Mouse (Mus musculus): ENCODE measurements around the gene Mical3. TPM values are rescaled to one million over a fixed set of nuclear protein-coding genes. Genes with fewer than 3 reads are reported as not detected.

Mical3 gene
- polyA plus RNA-seq, 1 experiment from 2014 or later: 18.7 TPM

DNA sequence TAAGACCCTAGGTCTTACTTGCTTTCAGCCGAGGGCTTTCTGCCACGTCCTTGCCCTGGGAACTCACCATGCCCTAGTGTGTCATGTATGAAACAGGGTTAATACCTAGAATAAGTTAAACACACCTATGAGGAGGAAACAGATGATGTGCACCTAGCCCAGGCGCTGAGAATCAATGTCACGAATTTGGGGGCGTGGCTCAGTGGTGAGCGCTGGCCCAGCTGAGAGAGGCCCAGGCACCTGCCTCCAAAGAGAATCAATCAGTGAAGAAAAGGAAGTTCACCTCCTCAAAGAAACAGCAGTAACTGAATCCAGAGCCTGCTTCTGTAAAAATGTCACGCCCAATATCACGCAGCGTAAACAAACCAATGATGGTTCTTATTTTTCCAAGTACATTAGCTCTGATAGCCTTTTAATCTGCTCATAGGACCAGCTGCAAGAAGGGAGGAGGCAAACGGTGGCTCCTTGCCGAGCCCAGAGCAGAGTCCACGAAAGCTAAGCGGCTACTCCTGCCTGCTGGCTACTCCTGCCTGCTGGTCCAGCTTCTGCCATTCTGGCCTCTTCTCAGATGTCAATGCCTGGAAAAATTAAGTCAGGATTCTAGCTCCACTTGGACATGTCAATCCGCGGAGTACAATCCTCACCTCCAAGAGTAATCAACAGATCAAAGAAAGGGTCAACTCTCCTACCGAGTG is 23.9 kb downstream of the Mical3 start:
- H3K4me2 ChIP-seq (replicated peaks): no peak overlapping the region
- H3K4me3 ChIP-seq: no peak overlapping the region
- H3K27ac ChIP-seq (replicated peaks): no peak overlapping the region
- H3K4me1 ChIP-seq: peaks cover 29% of the 10 kb centered on the region
- 91% methylated on average over 16 of the region's 16 CpGs for WGBS
- no peaks in the 10 kb centered on the region; the same call in 1 of the 2 replicates for H3K36me3 ChIP-seq
- H3K9ac ChIP-seq (replicated peaks): no peak overlapping the region
- H3K27me3 ChIP-seq: no peaks in the 10 kb centered on the region
- H3K9me3 ChIP-seq: no peaks in the 10 kb centered on the region
- no peak for ATAC-seq (ENCODE audit: low FRiP score, low read depth)

DNA sequence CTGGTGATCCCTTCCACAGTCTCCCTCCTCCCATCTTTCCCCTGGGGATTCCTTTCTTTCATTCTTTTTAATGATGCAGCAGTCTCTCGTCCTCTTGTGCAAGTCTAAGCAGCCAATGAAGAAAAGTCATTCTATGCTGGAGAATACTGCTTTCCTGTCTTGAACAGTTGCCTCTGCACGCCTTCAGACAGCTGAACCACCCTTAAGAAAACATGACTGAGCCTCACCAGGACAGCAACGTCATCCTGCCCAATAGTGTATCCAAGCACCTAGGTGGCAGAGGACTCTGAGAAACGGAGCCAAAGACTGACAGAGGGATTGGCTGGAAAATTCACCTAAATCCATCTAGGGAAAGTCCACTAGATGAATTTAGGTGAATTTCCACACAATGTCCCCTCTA is 25.1 kb downstream of the Mical3 start:
- Histone ChIP-seq H3K4me1 (peaks cover 22% of the 10 kb centered on the region), H3K27me3 (no peaks in the 10 kb centered on the region), H3K27ac (replicated peaks) (no peak overlapping the region), H3K9me3 (no peaks in the 10 kb centered on the region), H3K4me3 (no peak overlapping the region), H3K4me2 (replicated peaks) (no peak overlapping the region), H3K9ac (replicated peaks) (no peak overlapping the region), H3K36me3 (no peaks in the 10 kb centered on the region; the same call in 1 of the 2 replicates)
- no peak for ATAC-seq (ENCODE audit: low FRiP score, low read depth)
- 57% methylated on average over 4 of the region's 4 CpGs for WGBS

- H3K9me3 ChIP-seq: no peaks in the 10 kb centered on the region
- no peaks in the 10 kb centered on the region; the same call in 1 of the 2 replicates for H3K36me3 ChIP-seq
- H3K4me3 ChIP-seq: no peak overlapping the region
- H3K9ac ChIP-seq (replicated peaks): no peak overlapping the region
- no peaks in the 10 kb centered on the region for H3K27me3 ChIP-seq
- H3K27ac ChIP-seq (replicated peaks): no peak overlapping the region
- no peak for ATAC-seq (ENCODE audit: low FRiP score, low read depth)
- H3K4me1 ChIP-seq: peaks cover 23% of the 10 kb centered on the region
- no peak overlapping the region for H3K4me2 ChIP-seq (replicated peaks)
- 91% methylated on average over 14 of the region's 14 CpGs for WGBS
These were observed 27.2 kb downstream of the Mical3 start for GRCm38 (mm10) chr6:121103406-121104171.

DNA sequence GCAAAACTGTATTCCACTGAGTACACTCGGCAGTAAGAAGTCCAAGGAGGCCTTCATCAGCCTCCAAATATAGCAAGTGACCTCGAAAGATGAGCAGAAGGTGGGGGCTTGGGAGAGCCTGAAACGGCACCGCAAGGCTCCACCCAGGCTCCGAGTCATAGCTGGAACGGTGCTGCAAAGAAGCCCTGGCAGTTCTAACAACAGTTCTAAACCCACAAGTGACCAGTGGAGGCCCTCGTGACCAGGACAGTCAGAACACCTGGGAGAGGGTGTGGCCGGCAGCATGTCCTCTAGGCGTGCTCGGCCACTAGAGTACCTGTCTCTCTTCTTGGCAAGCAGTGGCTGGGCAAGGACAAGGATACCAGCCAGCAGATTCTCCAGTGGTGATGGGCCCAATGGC is 27.9 kb downstream of the Mical3 start:
- no peak for ATAC-seq (ENCODE audit: low FRiP score, low read depth)
- no peaks in the 10 kb centered on the region for H3K27me3 ChIP-seq
- H3K4me2 ChIP-seq (replicated peaks): no peak overlapping the region
- 88% methylated on average over 10 of the region's 10 CpGs for WGBS
- H3K9ac ChIP-seq (replicated peaks): no peak overlapping the region
- H3K4me3 ChIP-seq: no peak overlapping the region
- H3K9me3 ChIP-seq: no peaks in the 10 kb centered on the region
- no peak overlapping the region for H3K27ac ChIP-seq (replicated peaks)
- H3K36me3 ChIP-seq: no peaks in the 10 kb centered on the region; the same call in 1 of the 2 replicates
- peaks cover 25% of the 10 kb centered on the region for H3K4me1 ChIP-seq

GRCm38 (mm10) chr6:121102084-121102483 is 28.7 kb downstream of the Mical3 start:
- Histone ChIP-seq H3K4me2 (replicated peaks) (no peak overlapping the region), H3K36me3 (no peaks in the 10 kb centered on the region), H3K4me3 (no peak overlapping the region), H3K27ac (replicated peaks) (no peak overlapping the region), H3K9ac (replicated peaks) (no peak overlapping the region), H3K9me3 (no peaks in the 10 kb centered on the region), H3K27me3 (no peaks in the 10 kb centered on the region), H3K4me1 (peaks cover 30% of the 10 kb centered on the region)
- no peak for ATAC-seq (ENCODE audit: low FRiP score, low read depth)
- 84% methylated on average over 2 of the region's 2 CpGs for WGBS

DNA sequence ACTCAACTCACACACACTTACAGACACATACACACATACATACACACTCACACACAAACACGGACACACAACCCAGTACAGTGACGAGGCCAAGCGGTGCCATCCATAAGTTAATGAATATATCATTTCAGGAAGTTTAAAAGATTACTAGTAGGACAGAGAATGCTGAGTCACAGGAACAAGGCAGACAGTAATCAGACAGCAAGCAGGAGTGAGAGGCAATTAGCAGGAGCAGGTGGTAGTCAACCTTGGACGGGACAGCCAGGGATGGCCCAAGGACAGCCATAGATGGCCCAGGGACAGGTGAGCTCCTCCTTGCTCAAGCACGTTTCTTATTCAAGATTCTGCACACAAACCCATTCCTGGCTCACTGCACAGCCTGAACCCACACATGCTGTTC is 29.6 kb downstream of the Mical3 start:
- H3K4me2 ChIP-seq (replicated peaks): no peak overlapping the region
- H3K9ac ChIP-seq (replicated peaks): no peak overlapping the region
- no peak overlapping the region for H3K4me3 ChIP-seq
- H3K4me1 ChIP-seq: peaks cover 31% of the 10 kb centered on the region
- no peaks in the 10 kb centered on the region for H3K9me3 ChIP-seq
- H3K27ac ChIP-seq (replicated peaks): no peak overlapping the region
- H3K27me3 ChIP-seq: no peaks in the 10 kb centered on the region
- no peaks in the 10 kb centered on the region for H3K36me3 ChIP-seq
- WGBS: 94% methylated on average over 5 of the region's 5 CpGs
- ATAC-seq (ENCODE audit: low FRiP score, low read depth): no peak

- H3K36me3 ChIP-seq: no peaks in the 10 kb centered on the region
- peaks cover 21% of the 10 kb centered on the region for H3K4me1 ChIP-seq
- H3K27me3 ChIP-seq: no peaks in the 10 kb centered on the region
- no peak overlapping the region for H3K27ac ChIP-seq (replicated peaks)
- no peaks in the 10 kb centered on the region for H3K9me3 ChIP-seq
- H3K9ac ChIP-seq (replicated peaks): no peak overlapping the region
- WGBS: 89% methylated on average over 7 of the region's 7 CpGs
- H3K4me3 ChIP-seq: no peak overlapping the region
- no peak for ATAC-seq (ENCODE audit: low FRiP score, low read depth)
- H3K4me2 ChIP-seq (replicated peaks): no peak overlapping the region
These were observed 31.0 kb downstream of the Mical3 start for GRCm38 (mm10) chr6:121099831-121100230.

DNA sequence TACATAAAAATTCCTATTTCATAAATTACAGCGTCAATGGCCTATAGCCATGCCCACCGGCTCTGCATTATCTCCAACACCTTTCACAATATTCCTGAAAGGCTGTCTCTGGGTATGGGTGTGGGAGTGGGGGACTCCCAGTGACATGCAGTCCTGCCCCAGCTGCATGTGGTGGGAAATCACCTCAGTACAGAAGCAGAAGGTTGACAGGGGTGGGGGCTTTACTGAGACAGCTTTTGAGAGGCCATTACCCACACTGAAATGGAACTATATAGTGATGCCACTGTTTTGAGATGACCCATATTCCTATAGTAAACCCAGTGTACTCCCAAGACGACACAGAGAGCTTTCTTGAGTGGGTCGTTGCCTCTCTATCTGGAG is 31.6 kb downstream of the Mical3 start:
- no peak overlapping the region for H3K9ac ChIP-seq (replicated peaks)
- no peaks in the 10 kb centered on the region for H3K9me3 ChIP-seq
- H3K36me3 ChIP-seq: no peaks in the 10 kb centered on the region
- WGBS: 84% methylated on average over 4 of the region's 4 CpGs
- H3K4me3 ChIP-seq: no peak overlapping the region
- no peaks in the 10 kb centered on the region for H3K27me3 ChIP-seq
- H3K4me2 ChIP-seq (replicated peaks): no peak overlapping the region
- H3K4me1 ChIP-seq: peaks cover 21% of the 10 kb centered on the region
- no peak for ATAC-seq (ENCODE audit: low FRiP score, low read depth)
- H3K27ac ChIP-seq (replicated peaks): no peak overlapping the region

DNA sequence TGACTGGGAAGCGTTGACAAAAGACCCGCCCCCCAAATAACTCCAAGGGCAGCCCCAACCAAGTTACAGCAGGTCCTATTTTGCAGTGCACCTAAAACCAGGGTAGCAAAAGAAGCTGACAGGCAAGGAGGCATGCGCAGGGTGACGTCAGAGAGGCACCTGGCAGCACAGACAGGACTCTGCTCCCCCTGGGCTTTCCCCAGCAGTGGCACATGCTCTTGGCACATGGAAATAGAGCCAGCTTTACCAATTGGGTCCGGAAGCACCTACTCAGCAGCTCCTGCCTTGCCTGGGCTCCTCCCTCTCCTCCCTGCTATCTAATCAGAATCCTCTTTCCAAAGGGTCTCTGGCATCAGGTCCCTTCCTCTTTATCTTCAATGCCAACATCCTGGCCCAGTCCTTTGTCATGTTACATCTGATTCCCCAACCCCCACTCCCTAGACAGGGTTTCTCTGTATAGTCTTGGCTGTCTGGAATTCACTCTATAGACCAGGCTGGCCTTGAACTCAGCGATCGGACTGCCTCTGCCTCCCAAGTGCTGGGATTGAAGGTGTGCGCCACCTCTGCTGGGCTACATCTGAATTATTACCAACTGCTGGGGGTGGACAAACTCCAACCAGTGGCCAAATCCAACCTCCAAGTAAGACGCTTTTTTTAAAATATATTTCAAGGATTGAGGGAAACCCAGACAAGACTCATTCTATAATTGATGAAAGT is 32.1 kb downstream of the Mical3 start:
- H3K4me3 ChIP-seq: no peak overlapping the region
- no peak overlapping the region for H3K27ac ChIP-seq (replicated peaks)
- ATAC-seq (ENCODE audit: low FRiP score, low read depth): no peak
- no peak overlapping the region for H3K4me2 ChIP-seq (replicated peaks)
- no peak overlapping the region for H3K9ac ChIP-seq (replicated peaks)
- 88% methylated on average over 9 of the region's 9 CpGs for WGBS
- no peaks in the 10 kb centered on the region for H3K27me3 ChIP-seq
- H3K36me3 ChIP-seq: no peaks in the 10 kb centered on the region
- H3K9me3 ChIP-seq: no peaks in the 10 kb centered on the region
- H3K4me1 ChIP-seq: peaks cover 21% of the 10 kb centered on the region

DNA sequence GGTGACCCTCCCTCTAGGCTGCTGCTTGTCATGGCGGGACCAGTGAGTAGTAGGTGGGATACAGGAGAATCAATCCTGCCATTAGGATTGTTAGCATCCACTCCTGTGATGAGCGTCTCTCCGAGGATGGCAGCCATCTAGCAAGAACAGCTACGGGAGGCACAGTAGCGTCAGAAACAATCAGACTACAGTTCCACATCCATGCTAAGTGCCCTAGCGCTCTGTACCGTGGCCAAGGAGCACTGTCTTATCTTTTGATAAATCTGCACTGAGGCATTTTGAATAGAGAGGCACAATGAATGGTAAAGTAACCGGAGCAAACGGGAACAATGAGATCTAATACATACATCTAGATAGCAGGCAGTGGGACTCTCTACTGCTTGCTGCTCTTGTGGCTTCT is 32.7 kb downstream of the Mical3 start:
- Histone ChIP-seq H3K27ac (replicated peaks) (no peak overlapping the region), H3K4me3 (no peak overlapping the region), H3K4me1 (peaks cover 21% of the 10 kb centered on the region), H3K36me3 (0 out of 2 replicates have a peak, but pooled peaks cover under 1% of the 10 kb centered on the region), H3K27me3 (no peaks in the 10 kb centered on the region), H3K4me2 (replicated peaks) (no peak overlapping the region), H3K9ac (replicated peaks) (no peak overlapping the region), H3K9me3 (no peaks in the 10 kb centered on the region)
- WGBS: 73% methylated on average over 9 of the region's 9 CpGs
- no peak for ATAC-seq (ENCODE audit: low FRiP score, low read depth)

GRCm38 (mm10) chr6:121096862-121097261 is 33.9 kb downstream of the Mical3 start:
- WGBS: 92% methylated on average over 8 of the region's 8 CpGs
- H3K27me3 ChIP-seq: no peaks in the 10 kb centered on the region
- H3K9ac ChIP-seq (replicated peaks): no peak overlapping the region
- no peak overlapping the region for H3K27ac ChIP-seq (replicated peaks)
- no peak overlapping the region for H3K4me2 ChIP-seq (replicated peaks)
- 0 out of 2 replicates have a peak, but pooled peaks cover 4% of the 10 kb centered on the region for H3K36me3 ChIP-seq
- H3K4me3 ChIP-seq: no peak overlapping the region
- peaks cover 21% of the 10 kb centered on the region for H3K4me1 ChIP-seq
- no peaks in the 10 kb centered on the region for H3K9me3 ChIP-seq
- no peak for ATAC-seq (ENCODE audit: low FRiP score, low read depth)

- Histone ChIP-seq H3K9ac (replicated peaks) (no peak overlapping the region), H3K27me3 (no peaks in the 10 kb centered on the region), H3K4me2 (replicated peaks) (no peak overlapping the region), H3K4me3 (no peak overlapping the region), H3K9me3 (no peaks in the 10 kb centered on the region), H3K4me1 (peaks cover 21% of the 10 kb centered on the region), H3K27ac (replicated peaks) (no peak overlapping the region), H3K36me3 (0 out of 2 replicates have a peak, but pooled peaks cover 4% of the 10 kb centered on the region)
- ATAC-seq (ENCODE audit: low FRiP score, low read depth): no peak
- WGBS: 90% methylated on average over 8 of the region's 8 CpGs
These were observed 34.4 kb downstream of the Mical3 start for GRCm38 (mm10) chr6:121096390-121096789.

All from midbrain, embryonic 12.5 days (tissue).